ENCODE assay signal across 9 mouse cellular contexts in the genomic region with DNA sequence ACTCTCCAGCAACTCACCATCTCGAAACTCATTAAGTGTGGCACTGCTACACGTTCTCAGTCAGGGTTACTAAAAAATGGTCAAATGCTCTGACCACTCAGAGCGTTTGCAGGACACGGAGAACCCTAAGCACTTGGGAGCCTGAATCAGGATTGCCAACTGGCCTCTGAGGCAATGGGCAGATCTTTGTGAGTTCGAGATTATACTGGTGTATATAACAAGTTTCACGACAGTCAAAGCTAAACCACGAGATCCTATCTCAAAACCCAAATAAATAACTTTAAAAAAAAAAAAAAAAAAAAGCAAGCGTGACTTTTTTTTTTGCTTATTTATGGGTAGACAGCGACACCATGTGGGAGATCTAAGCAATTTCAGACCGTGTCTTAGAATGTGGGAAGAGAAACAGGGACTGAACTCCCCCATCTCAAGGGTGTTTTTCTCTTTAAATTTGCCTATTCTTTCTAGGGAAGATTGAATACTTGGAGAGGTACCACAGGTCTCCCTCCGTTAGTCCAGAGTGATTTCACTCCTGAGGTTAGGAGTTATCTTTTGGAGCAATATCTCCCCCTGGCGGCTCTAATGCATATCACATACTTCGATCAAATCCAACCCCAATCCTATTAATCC. TPM values are rescaled to one million over a fixed set of nuclear protein-coding genes. Genes with fewer than 3 reads are reported as not detected.
DNase-seq lines count a peak whose midpoint lies in the region; ATAC-seq and TF ChIP-seq lines count a peak whose summit lies in the region.
"Had no signal": no experiment of that assay in that cellular context is flagged by ENCODE, and none has a peak within 500 bp of the region (broad histone marks: within the 10 kb centered on the region; RNA-seq: fewer than 3 reads in every experiment).

No protein-coding gene starts in this region.

- peaks cover 19% of the 10 kb centered on the region; the same call in 1 of the 2 replicates for H3K27me3 ChIP-seq in hindbrain, embryonic 14.5 days (ENCODE audit: control insufficient read depth, insufficient read depth, low read length)
- peaks cover 26% of the 10 kb centered on the region for H3K27me3 ChIP-seq in limb, embryonic 15.5 days
- 0 out of 2 replicates have a peak, but pooled peaks cover 5% of the 10 kb centered on the region for H3K27me3 ChIP-seq in midbrain, postnatal 0 days (ENCODE audit: insufficient read depth, low read length)

- no peak for DNase-seq in gastrocnemius, adult 2 months
- no peak for DNase-seq in gastrocnemius, postnatal 4 days (ENCODE audit: low spot score in 2 of 2)
- DNase-seq in hindbrain, embryonic 14.5 days (ENCODE audit: low spot score): peak; percentile 79
- peak; percentile 67 for DNase-seq in midbrain, postnatal 0 days (ENCODE audit: low spot score)
- peak; percentile 29 for DNase-seq in yolk sac, embryonic 10.5 days (ENCODE audit: low spot score)

- 5% methylated on average over 13 of the region's 13 CpGs for WGBS in hindbrain, embryonic 14.5 days
- 3% methylated on average over 13 of the region's 13 CpGs for WGBS in limb, embryonic 15.5 days
- 3% methylated on average over 13 of the region's 13 CpGs for WGBS in midbrain, postnatal 0 days

- peak overlapping the region; percentile 77 for H3K4me2 ChIP-seq in hindbrain, embryonic 14.5 days (replicated peaks)
- peak overlapping the region; percentile 90 for H3K4me2 ChIP-seq in limb, embryonic 15.5 days
- peak overlapping the region; percentile 73 for H3K4me2 ChIP-seq in midbrain, postnatal 0 days (ENCODE audit: low read depth, low read length, poor library complexity, severe bottlenecking)

- H3K27ac ChIP-seq in gastrocnemius, adult 2 months: peak overlapping the region; percentile 61
- no peak overlapping the region for H3K27ac ChIP-seq in embryonic fibroblast, embryonic 13.5 days (ENCODE audit: insufficient read depth, low read length)
- H3K27ac ChIP-seq in hindbrain, embryonic 14.5 days: no peak overlapping the region
- H3K27ac ChIP-seq in limb, embryonic 15.5 days: no peak overlapping the region
- H3K27ac ChIP-seq in midbrain, postnatal 0 days (ENCODE audit: low read depth, low read length): no peak overlapping the region

- H3K9me3 ChIP-seq in hindbrain, embryonic 14.5 days (ENCODE audit: control insufficient read depth, low read length): no peaks in the 10 kb centered on the region
- no peaks in the 10 kb centered on the region for H3K9me3 ChIP-seq in limb, embryonic 15.5 days
- no peaks in the 10 kb centered on the region for H3K9me3 ChIP-seq in midbrain, postnatal 0 days (ENCODE audit: low read length)

- H3K4me1 ChIP-seq in embryonic fibroblast, embryonic 13.5 days (ENCODE audit: control insufficient read depth, insufficient read depth, low read length): no peaks in the 10 kb centered on the region
- peaks cover 11% of the 10 kb centered on the region for H3K4me1 ChIP-seq in hindbrain, embryonic 14.5 days (replicated peaks; ENCODE audit: control insufficient read depth, insufficient read depth, low read length)
- peaks cover 18% of the 10 kb centered on the region for H3K4me1 ChIP-seq in limb, embryonic 15.5 days
- H3K4me1 ChIP-seq in midbrain, postnatal 0 days (ENCODE audit: insufficient read depth, low read length): peaks cover 5% of the 10 kb centered on the region; the same call in 1 of the 2 replicates

- no peaks in the 10 kb centered on the region for H3K36me3 ChIP-seq in hindbrain, embryonic 14.5 days (replicated peaks; ENCODE audit: control insufficient read depth, insufficient read depth)
- H3K36me3 ChIP-seq in limb, embryonic 15.5 days: no peaks in the 10 kb centered on the region
- no peaks in the 10 kb centered on the region for H3K36me3 ChIP-seq in midbrain, postnatal 0 days (ENCODE audit: insufficient read depth, low read length)

- peak; percentile 75 for TF ChIP-seq CTCF in gastrocnemius, adult 2 months (IDR thresholded peaks at IDR 0.05)
- TF ChIP-seq CTCF in embryonic fibroblast, embryonic 13.5 days (IDR thresholded peaks at IDR 0.05; ENCODE audit: borderline replicate concordance, insufficient read depth, low read length): no peak
- peak; percentile 80 for TF ChIP-seq CTCF in midbrain, postnatal 0 days (IDR thresholded peaks at IDR 0.05)

- peak overlapping the region; percentile 68 for H3K4me3 ChIP-seq in gastrocnemius, adult 2 months
- peak overlapping the region; percentile 18 for H3K4me3 ChIP-seq in embryonic fibroblast, embryonic 13.5 days (ENCODE audit: insufficient read depth, low read length)
- H3K4me3 ChIP-seq in hindbrain, embryonic 14.5 days (replicated peaks; ENCODE audit: low read length): peak overlapping the region; percentile 37
- H3K4me3 ChIP-seq in limb, embryonic 15.5 days: peak overlapping the region; percentile 44
- H3K4me3 ChIP-seq in midbrain, postnatal 0 days (ENCODE audit: low read depth, low read length): peak overlapping the region; percentile 29

- no peak for TF ChIP-seq POLR2A in embryonic fibroblast, embryonic 13.5 days (IDR thresholded peaks at IDR 0.05; ENCODE audit: low read depth, low read length)

- ATAC-seq in activated CD4-positive, CD25-positive, alpha-beta regulatory T cell, adult 4 months: peak; percentile 70
- peak; percentile 32; the same call in 1 of the 2 replicates for ATAC-seq in hindbrain, embryonic 14.5 days (ENCODE audit: low FRiP score)
- no peak for ATAC-seq in limb, embryonic 15.5 days (ENCODE audit: insufficient number of reproducible peaks, low FRiP score, low TSS enrichment, low read depth)
- no peak for ATAC-seq in midbrain, postnatal 0 days (ENCODE audit: low FRiP score)

- peak overlapping the region; percentile 56; the same call in 1 of the 2 replicates for H3K9ac ChIP-seq in hindbrain, embryonic 14.5 days
- H3K9ac ChIP-seq in limb, embryonic 15.5 days: peak overlapping the region; percentile 51; the same call in 1 of the 2 replicates
- no peak overlapping the region for H3K9ac ChIP-seq in midbrain, postnatal 0 days (replicated peaks; ENCODE audit: low read length, poor library complexity, severe bottlenecking)

- intact Hi-C loops in gastrocnemius, adult 2 months (cut with DNase I): loop anchor here (1.0 to 10.0 kb wide), 5 partner anchors 54 to 367 kb away; a partner anchor contains a TSS

RNA-seq across cellular contexts. Expression of a gene that starts 2.8 kb away (rescaled TPM):
- not detected for total RNA-seq in gastrocnemius, adult 2 months (2021)
- total RNA-seq in gastrocnemius, postnatal 4 days (2021): not detected
- under 1 TPM; 0.27 to 0.41 TPM for polyA plus RNA-seq in activated CD4-positive, CD25-positive, alpha-beta regulatory T cell, adult 4 months (2017; shearing (Covaris generic))
- not detected in 2 replicates for polyA plus RNA-seq in embryonic fibroblast, embryonic 13.5 days (2011; ENCODE audit: insufficient read length, low read depth, missing spikeins)
- 0.14 TPM in 1 of 2 replicates, not detected in the other for polyA plus RNA-seq in hindbrain, embryonic 14.5 days (2014; fragmentation: Nextera tagmentation; extraction: Ambion mirVana)
- not detected in 2 replicates for polyA plus RNA-seq in limb, embryonic 15.5 days (2015; fragmentation: Nextera tagmentation; extraction: Ambion mirVana)
- not detected in 2 replicates for total RNA-seq in midbrain, postnatal 0 days (2014; rRNA removed)
- not detected in 2 replicates for polyA plus RNA-seq in midbrain, postnatal 0 days (2015; fragmentation: Nextera tagmentation; extraction: Ambion mirVana)
- total RNA-seq: adrenal gland, adult 18-20 months had no signal

RNA-seq across cellular contexts. Expression of a gene that starts 8.7 kb away (rescaled TPM):
- total RNA-seq in gastrocnemius, adult 2 months (2021): not detected
- total RNA-seq in gastrocnemius, postnatal 4 days (2021): under 1 TPM in 1 of 2 experiments, not detected in 1; 0.62 TPM
- 1 to 10 TPM in 1 of 2 experiments, not detected in 1; 3.5 TPM for polyA plus RNA-seq in activated CD4-positive, CD25-positive, alpha-beta regulatory T cell, adult 4 months (2017; shearing (Covaris generic))
- polyA plus RNA-seq in embryonic fibroblast, embryonic 13.5 days (2011; ENCODE audit: insufficient read length, low read depth, missing spikeins): not detected in 2 replicates
- polyA plus RNA-seq in hindbrain, embryonic 14.5 days (2014; fragmentation: Nextera tagmentation; extraction: Ambion mirVana): 0.48 and 1.6 TPM in 2 replicates
- polyA plus RNA-seq in limb, embryonic 15.5 days (2015; fragmentation: Nextera tagmentation; extraction: Ambion mirVana): 1.1 TPM in 2 replicates
- not detected in 2 replicates for total RNA-seq in midbrain, postnatal 0 days (2014; rRNA removed)
- polyA plus RNA-seq in midbrain, postnatal 0 days (2015; fragmentation: Nextera tagmentation; extraction: Ambion mirVana): 0.59 and 0.72 TPM in 2 replicates
- total RNA-seq: adrenal gland, adult 18-20 months had no signal

RNA-seq across cellular contexts. Expression of a gene that starts 11.1 kb away (rescaled TPM):
- total RNA-seq in gastrocnemius, adult 2 months (2021): not detected
- not detected for total RNA-seq in gastrocnemius, postnatal 4 days (2021)
- polyA plus RNA-seq in activated CD4-positive, CD25-positive, alpha-beta regulatory T cell, adult 4 months (2017; shearing (Covaris generic)): not detected
- 0.74 TPM in 1 of 2 replicates, not detected in the other for polyA plus RNA-seq in embryonic fibroblast, embryonic 13.5 days (2011; ENCODE audit: insufficient read length, low read depth, missing spikeins)
- 2.4 and 3.1 TPM in 2 replicates for polyA plus RNA-seq in hindbrain, embryonic 14.5 days (2014; fragmentation: Nextera tagmentation; extraction: Ambion mirVana)
- 0.41 TPM in 1 of 2 replicates, not detected in the other for polyA plus RNA-seq in limb, embryonic 15.5 days (2015; fragmentation: Nextera tagmentation; extraction: Ambion mirVana)
- total RNA-seq in midbrain, postnatal 0 days (2014; rRNA removed): 0.88 and 1.7 TPM in 2 replicates
- polyA plus RNA-seq in midbrain, postnatal 0 days (2015; fragmentation: Nextera tagmentation; extraction: Ambion mirVana): 1.6 TPM in 2 replicates

RNA-seq across cellular contexts. Expression of a gene that starts 15.2 kb away (rescaled TPM):
- 1 to 10 TPM; 2.5 to 2.8 TPM for total RNA-seq in gastrocnemius, adult 2 months (2021)
- 10 to 100 TPM; 12.7 to 15.0 TPM for total RNA-seq in gastrocnemius, postnatal 4 days (2021)
- 1 to 10 TPM; 2.5 to 9.1 TPM for polyA plus RNA-seq in activated CD4-positive, CD25-positive, alpha-beta regulatory T cell, adult 4 months (2017; shearing (Covaris generic))
- 69.2 and 71.0 TPM in 2 replicates for polyA plus RNA-seq in embryonic fibroblast, embryonic 13.5 days (2011; ENCODE audit: insufficient read length, low read depth, missing spikeins)
- polyA plus RNA-seq in hindbrain, embryonic 14.5 days (2014; fragmentation: Nextera tagmentation; extraction: Ambion mirVana): 16.8 and 18.0 TPM in 2 replicates
- polyA plus RNA-seq in limb, embryonic 15.5 days (2015; fragmentation: Nextera tagmentation; extraction: Ambion mirVana): 205 and 245 TPM in 2 replicates
- 6.8 and 11.5 TPM in 2 replicates for total RNA-seq in midbrain, postnatal 0 days (2014; rRNA removed)
- 6.6 and 8.1 TPM in 2 replicates for polyA plus RNA-seq in midbrain, postnatal 0 days (2015; fragmentation: Nextera tagmentation; extraction: Ambion mirVana)

RNA-seq across cellular contexts. Expression of a gene that starts 18.6 kb away (rescaled TPM):
- total RNA-seq in gastrocnemius, adult 2 months (2021): 1,000 to 10,000 TPM; 1,469 to 1,586 TPM
- 100 to 1,000 TPM; 390 to 396 TPM for total RNA-seq in gastrocnemius, postnatal 4 days (2021)
- 10 to 100 TPM; 13.1 to 20.1 TPM for polyA plus RNA-seq in activated CD4-positive, CD25-positive, alpha-beta regulatory T cell, adult 4 months (2017; shearing (Covaris generic))
- polyA plus RNA-seq in embryonic fibroblast, embryonic 13.5 days (2011; ENCODE audit: insufficient read length, low read depth, missing spikeins): 21.8 and 23.1 TPM in 2 replicates
- polyA plus RNA-seq in hindbrain, embryonic 14.5 days (2014; fragmentation: Nextera tagmentation; extraction: Ambion mirVana): 148 TPM in 2 replicates
- polyA plus RNA-seq in limb, embryonic 15.5 days (2015; fragmentation: Nextera tagmentation; extraction: Ambion mirVana): 17.5 and 31.0 TPM in 2 replicates
- total RNA-seq in midbrain, postnatal 0 days (2014; rRNA removed): 216 and 266 TPM in 2 replicates
- polyA plus RNA-seq in midbrain, postnatal 0 days (2015; fragmentation: Nextera tagmentation; extraction: Ambion mirVana): 221 and 260 TPM in 2 replicates

Comparison
In these comparisons a context has a peak if more than half of its experiments do, and no peak if none do; other contexts are left out.
1. DNase-seq: peak in hindbrain, embryonic 14.5 days (single experiment), midbrain, postnatal 0 days (single experiment) and yolk sac, embryonic 10.5 days (single experiment); none in gastrocnemius, adult 2 months (single experiment) and gastrocnemius, postnatal 4 days (0 of 2).
2. H3K4me3 ChIP-seq: peak in every context shown above with its lines; median percentile 68 in gastrocnemius, adult 2 months; 44 in limb, embryonic 15.5 days; 37 in hindbrain, embryonic 14.5 days; 29 in midbrain, postnatal 0 days; 18 in embryonic fibroblast, embryonic 13.5 days.
3. ATAC-seq: peak in activated CD4-positive, CD25-positive, alpha-beta regulatory T cell, adult 4 months (single experiment) and hindbrain, embryonic 14.5 days (single experiment); none in limb, embryonic 15.5 days (single experiment) and midbrain, postnatal 0 days (single experiment).
4. Peak in every context shown above with its lines, with median percentiles within 50 percentile points of each other: H3K4me2 ChIP-seq.